Mouse (Mus musculus): ENCODE results near the gene Foxp1. TPM values are rescaled to one million over a fixed set of nuclear protein-coding genes. Genes with fewer than 3 reads are reported as not detected.

The Foxp1 gene
- polyA plus RNA-seq, 1 experiment from 2014 or later = 36.4 TPM

DNA sequence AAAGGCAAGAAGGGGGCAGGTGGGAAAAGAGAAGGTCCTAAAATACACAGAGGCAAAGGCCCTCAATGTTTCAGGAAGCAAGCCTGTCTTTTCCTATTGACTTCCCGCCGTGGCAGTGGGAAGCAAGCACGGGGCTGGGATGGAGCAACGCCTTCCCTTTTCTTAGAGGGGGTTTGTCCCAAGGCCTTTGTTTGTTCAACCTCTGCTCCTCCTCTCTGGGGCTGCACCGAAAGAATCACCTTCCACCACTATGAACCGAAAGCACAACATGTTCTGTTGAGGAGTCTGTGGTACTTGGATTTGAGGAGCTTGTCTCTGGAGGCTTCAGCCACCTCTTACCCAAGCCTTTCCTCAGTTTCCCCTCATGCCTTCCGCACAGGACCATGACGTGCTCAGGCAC, 355.5 kb downstream of the Foxp1 start:
- WGBS = 56% methylated on average over 8 of the region's 8 CpGs

DNA sequence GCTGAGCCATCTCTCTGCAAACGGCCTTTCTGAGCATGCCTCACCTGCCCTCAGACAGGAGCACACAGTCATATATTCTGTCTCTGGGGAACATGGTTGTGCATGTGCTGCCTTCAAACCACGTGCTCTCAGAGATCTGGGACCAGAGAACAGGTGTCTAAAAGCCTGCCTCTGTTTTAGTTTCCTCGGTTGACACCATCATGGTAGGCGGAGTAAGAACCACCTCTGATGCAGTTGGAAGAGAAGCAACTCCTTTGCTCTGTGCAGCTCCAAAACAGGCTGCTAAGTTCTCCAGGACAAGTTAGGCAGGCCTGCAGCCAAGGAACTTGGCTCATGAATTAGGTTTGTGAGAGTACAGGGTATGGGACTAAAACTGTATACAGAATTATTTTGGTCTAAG, 356.4 kb downstream of the Foxp1 start:
- Histone ChIP-seq H3K4me3 (ENCODE audit: low read length) (no peak overlapping the region), H3K27me3 (ENCODE audit: insufficient read depth, low read length) (no peaks in the 10 kb centered on the region), H3K36me3 (ENCODE audit: insufficient read depth, low read length) (no peaks in the 10 kb centered on the region), H3K9ac (replicated peaks; ENCODE audit: low read length) (no peak overlapping the region), H3K4me2 (replicated peaks; ENCODE audit: low read depth, low read length) (no peak overlapping the region), H3K9me3 (ENCODE audit: low read length) (no peaks in the 10 kb centered on the region), H3K27ac (ENCODE audit: low read length) (no peak overlapping the region), H3K4me1 (ENCODE audit: insufficient read depth, low read length) (peaks cover 3% of the 10 kb centered on the region; the same call in 1 of the 2 replicates)
- 86% methylated on average over 4 of the region's 4 CpGs for WGBS
- no peak for ATAC-seq (ENCODE audit: low FRiP score, low TSS enrichment)

More for the DNA sequence above, 355.5 kb downstream of the Foxp1 start:
- H3K4me2 ChIP-seq (replicated peaks; ENCODE audit: low read depth, low read length) = no peak overlapping the region
- peaks cover 5% of the 10 kb centered on the region for H3K4me1 ChIP-seq (ENCODE audit: insufficient read depth, low read length)
- H3K27ac ChIP-seq (ENCODE audit: low read length) = no peak overlapping the region
- no peaks in the 10 kb centered on the region for H3K9me3 ChIP-seq (ENCODE audit: low read length)
- no peak overlapping the region for H3K9ac ChIP-seq (replicated peaks; ENCODE audit: low read length)
- no peak for ATAC-seq (ENCODE audit: low FRiP score, low TSS enrichment)
- H3K36me3 ChIP-seq (ENCODE audit: insufficient read depth, low read length) = no peaks in the 10 kb centered on the region
- no peak overlapping the region for H3K4me3 ChIP-seq (ENCODE audit: low read length)
- H3K27me3 ChIP-seq (ENCODE audit: insufficient read depth, low read length) = no peaks in the 10 kb centered on the region

DNA sequence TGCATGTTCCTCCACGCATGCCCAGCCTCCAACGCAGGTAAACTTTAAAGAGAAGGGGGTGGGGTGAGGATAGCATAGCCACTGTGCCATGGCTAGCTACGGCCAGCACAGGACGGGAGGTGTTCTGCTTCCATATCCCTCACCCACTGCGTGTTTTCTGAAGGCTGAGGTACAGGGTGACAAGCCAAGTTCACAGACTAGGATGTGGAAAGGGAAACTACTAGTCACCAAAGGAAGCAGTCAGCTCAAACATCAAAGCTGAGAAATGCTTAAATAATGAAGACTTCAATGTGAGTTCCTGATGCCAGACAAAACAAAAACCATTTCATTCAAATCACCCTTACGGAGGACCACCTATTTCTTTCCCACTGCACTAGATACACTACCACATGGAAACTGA, 357.8 kb downstream of the Foxp1 start:
- WGBS = 79% methylated on average over 6 of the region's 6 CpGs
- Histone ChIP-seq H3K27me3 (ENCODE audit: insufficient read depth, low read length) (no peaks in the 10 kb centered on the region), H3K27ac (ENCODE audit: low read length) (no peak overlapping the region), H3K4me2 (replicated peaks; ENCODE audit: low read depth, low read length) (no peak overlapping the region), H3K4me1 (ENCODE audit: insufficient read depth, low read length) (peaks cover 11% of the 10 kb centered on the region), H3K9me3 (ENCODE audit: low read length) (no peaks in the 10 kb centered on the region), H3K36me3 (ENCODE audit: insufficient read depth, low read length) (no peaks in the 10 kb centered on the region), H3K4me3 (ENCODE audit: low read length) (no peak overlapping the region), H3K9ac (replicated peaks; ENCODE audit: low read length) (no peak overlapping the region)
- ATAC-seq (ENCODE audit: low FRiP score, low TSS enrichment) = no peak

DNA sequence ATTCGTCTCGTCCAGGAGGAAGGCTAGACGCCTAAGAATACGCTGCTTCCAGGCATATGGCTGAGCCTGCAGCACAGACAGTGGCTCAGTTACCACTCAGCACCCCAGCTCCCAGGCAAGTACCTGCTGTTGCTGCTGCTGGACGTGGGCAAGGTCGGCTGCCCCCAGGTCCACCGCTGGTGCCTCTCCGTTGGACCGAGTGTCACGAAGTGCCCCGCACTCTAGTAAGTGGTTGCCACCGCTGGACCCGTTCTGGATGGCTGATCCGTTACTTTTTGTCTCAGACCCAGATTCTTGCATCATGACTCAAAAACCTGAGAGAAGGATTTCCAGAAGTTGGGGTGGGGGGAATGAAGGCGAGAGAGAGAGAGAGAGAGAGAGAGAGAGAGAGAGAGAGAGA, 359.8 kb downstream of the Foxp1 start:
- Histone ChIP-seq H3K4me1 (ENCODE audit: insufficient read depth, low read length) (peaks cover 19% of the 10 kb centered on the region), H3K9me3 (ENCODE audit: low read length) (no peaks in the 10 kb centered on the region), H3K9ac (replicated peaks; ENCODE audit: low read length) (no peak overlapping the region), H3K4me2 (replicated peaks; ENCODE audit: low read depth, low read length) (no peak overlapping the region), H3K27me3 (ENCODE audit: insufficient read depth, low read length) (no peaks in the 10 kb centered on the region), H3K36me3 (ENCODE audit: insufficient read depth, low read length) (no peaks in the 10 kb centered on the region), H3K27ac (ENCODE audit: low read length) (no peak overlapping the region), H3K4me3 (ENCODE audit: low read length) (no peak overlapping the region)
- no peak for ATAC-seq (ENCODE audit: low FRiP score, low TSS enrichment)
- WGBS = 66% methylated on average over 15 of the region's 15 CpGs

DNA sequence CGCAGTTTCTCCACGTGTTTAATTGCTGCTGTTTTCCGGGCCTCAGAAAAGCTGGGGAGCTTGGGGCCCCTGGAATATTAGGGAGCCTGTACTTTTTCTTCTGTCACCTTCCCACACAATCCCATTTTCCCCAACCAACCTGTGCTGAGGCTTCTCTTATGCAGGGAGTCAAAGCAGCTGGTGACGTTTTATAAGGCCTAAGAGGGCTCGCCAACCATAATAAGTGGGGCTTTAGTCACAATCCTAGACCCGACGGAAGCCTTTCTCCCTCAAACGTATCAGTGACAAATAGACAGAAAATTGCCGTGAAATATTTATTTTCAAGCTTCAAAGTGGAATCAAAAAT, 362.2 kb downstream of the Foxp1 start:
- peak overlapping the region; percentile 35 for H3K4me2 ChIP-seq (replicated peaks; ENCODE audit: low read depth, low read length)
- WGBS = 26% methylated on average over 9 of the region's 9 CpGs

DNA sequence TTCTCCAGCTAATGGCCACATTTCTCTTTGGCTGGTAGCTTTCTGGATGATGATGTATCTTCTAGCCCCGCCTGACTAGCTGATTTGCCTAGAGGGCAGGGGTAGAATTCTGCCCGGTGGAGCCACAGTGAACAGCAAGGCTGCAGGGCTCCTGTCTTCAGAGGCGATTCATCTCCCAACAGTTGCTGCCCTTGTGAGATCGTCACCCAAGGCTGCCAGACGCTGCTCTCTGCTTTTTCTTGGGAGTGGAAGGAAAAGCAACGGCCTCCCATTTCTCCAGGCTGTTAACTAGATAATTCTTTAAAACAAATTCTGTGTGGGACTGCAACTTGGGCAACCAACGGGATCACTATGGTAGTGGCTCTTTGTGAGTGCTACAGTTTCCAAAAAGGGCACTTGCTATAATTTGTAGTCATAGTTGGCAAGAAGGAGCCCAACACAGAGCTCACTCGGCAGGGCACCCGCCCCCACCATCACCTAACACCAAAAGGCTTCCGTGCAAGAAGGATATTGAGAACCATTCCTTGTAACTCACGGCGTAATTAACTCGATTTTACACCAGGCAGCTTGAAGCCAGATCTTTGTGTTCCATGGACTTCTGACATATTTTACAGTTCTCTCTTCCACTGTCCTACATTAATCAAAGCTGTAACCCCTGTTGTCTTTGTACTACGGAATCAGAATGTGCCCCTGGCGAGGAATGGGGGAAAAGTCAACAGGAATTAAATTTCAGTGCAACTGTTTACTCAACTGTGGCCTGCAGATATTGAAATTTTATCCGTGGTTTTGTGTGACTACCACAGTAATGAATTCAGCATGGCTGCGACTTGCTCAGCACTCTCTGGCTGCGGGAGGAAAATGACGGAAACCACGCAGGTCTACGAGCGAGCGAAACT, 362.8 kb downstream of the Foxp1 start:
- Histone ChIP-seq H3K36me3 (ENCODE audit: insufficient read depth, low read length) (no peaks in the 10 kb centered on the region), H3K27ac (ENCODE audit: low read length) (peak overlapping the region; percentile 72), H3K9me3 (ENCODE audit: low read length) (no peaks in the 10 kb centered on the region), H3K27me3 (ENCODE audit: insufficient read depth, low read length) (no peaks in the 10 kb centered on the region), H3K4me1 (ENCODE audit: insufficient read depth, low read length) (peaks cover 19% of the 10 kb centered on the region), H3K9ac (replicated peaks; ENCODE audit: low read length) (0 out of 2 replicates have a peak overlapping the region, but pooled peaks have one; percentile 15), H3K4me2 (replicated peaks; ENCODE audit: low read depth, low read length) (peak overlapping the region; percentile 35), H3K4me3 (ENCODE audit: low read length) (peak overlapping the region; percentile 10; the same call in 1 of the 2 replicates)
- ATAC-seq (ENCODE audit: low FRiP score, low TSS enrichment) = peak; percentile 81
- 24% methylated on average over 23 of the region's 23 CpGs for WGBS

More for the DNA sequence above, 362.2 kb downstream of the Foxp1 start:
- Histone ChIP-seq H3K36me3 (ENCODE audit: insufficient read depth, low read length) (no peaks in the 10 kb centered on the region), H3K4me3 (ENCODE audit: low read length) (peak overlapping the region; percentile 10; the same call in 1 of the 2 replicates), H3K4me1 (ENCODE audit: insufficient read depth, low read length) (peaks cover 19% of the 10 kb centered on the region), H3K9ac (replicated peaks; ENCODE audit: low read length) (0 out of 2 replicates have a peak overlapping the region, but pooled peaks have one; percentile 14), H3K9me3 (ENCODE audit: low read length) (no peaks in the 10 kb centered on the region), H3K27ac (ENCODE audit: low read length) (peak overlapping the region; percentile 72), H3K27me3 (ENCODE audit: insufficient read depth, low read length) (no peaks in the 10 kb centered on the region)
- 0 out of 2 replicates have a peak, but pooled peaks have one; percentile 29 for ATAC-seq (ENCODE audit: low FRiP score, low TSS enrichment)

DNA sequence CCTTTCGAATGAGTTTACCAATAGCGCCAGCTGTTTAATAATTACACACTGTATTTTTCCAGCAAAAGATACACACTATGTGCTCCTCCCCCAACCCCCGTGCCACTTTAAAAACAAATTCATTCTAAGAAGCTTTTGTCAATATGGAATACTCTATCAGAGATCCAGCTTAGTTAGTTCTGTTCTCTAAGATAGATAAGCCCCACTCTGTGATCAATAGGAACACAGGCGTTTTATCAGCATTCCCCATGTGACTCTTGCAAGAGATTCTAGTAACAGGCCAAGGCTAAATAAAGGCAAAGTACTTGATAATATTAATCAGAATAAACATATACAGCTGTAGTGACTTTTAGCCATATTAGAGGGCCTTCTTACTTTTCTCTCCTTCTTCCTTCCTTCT, 368.8 kb downstream of the Foxp1 start:
- Histone ChIP-seq H3K4me1 (ENCODE audit: insufficient read depth, low read length) (no peaks in the 10 kb centered on the region), H3K9me3 (ENCODE audit: low read length) (no peaks in the 10 kb centered on the region), H3K27ac (ENCODE audit: low read length) (no peak overlapping the region), H3K36me3 (ENCODE audit: insufficient read depth, low read length) (no peaks in the 10 kb centered on the region), H3K4me2 (replicated peaks; ENCODE audit: low read depth, low read length) (no peak overlapping the region), H3K27me3 (ENCODE audit: insufficient read depth, low read length) (no peaks in the 10 kb centered on the region), H3K4me3 (ENCODE audit: low read length) (no peak overlapping the region), H3K9ac (replicated peaks; ENCODE audit: low read length) (no peak overlapping the region)
- WGBS = 80% methylated on average over 4 of the region's 4 CpGs
- no peak for ATAC-seq (ENCODE audit: low FRiP score, low TSS enrichment)

DNA sequence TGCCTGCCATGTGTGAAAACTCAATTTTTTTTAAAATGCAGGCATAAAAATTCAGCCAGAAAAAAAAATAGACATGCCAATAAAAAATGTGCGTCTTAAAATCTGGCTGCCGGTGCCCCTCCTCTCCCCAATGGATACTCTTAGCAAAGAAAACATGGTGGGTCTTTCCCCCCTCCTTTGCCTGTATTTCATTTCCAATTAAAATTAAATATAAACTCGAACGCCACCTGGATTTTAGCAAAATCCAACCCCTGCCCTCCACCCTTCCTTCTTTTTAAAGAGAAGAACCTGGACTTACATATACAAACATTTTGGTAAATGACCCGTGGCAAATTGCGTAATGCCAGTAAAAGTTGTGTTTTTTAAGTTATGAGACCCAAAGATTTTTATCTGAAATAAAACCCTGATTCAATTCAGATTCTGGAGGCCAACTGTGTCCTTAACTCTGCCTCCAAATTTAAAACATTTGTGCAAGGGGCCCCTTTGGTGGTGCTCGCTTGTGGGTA, 376.1 kb downstream of the Foxp1 start:
- no peak overlapping the region for H3K4me3 ChIP-seq (ENCODE audit: low read length)
- peaks cover 2% of the 10 kb centered on the region; the same call in 1 of the 2 replicates for H3K4me1 ChIP-seq (ENCODE audit: insufficient read depth, low read length)
- H3K9me3 ChIP-seq (ENCODE audit: low read length) = no peaks in the 10 kb centered on the region
- no peaks in the 10 kb centered on the region for H3K36me3 ChIP-seq (ENCODE audit: insufficient read depth, low read length)
- H3K4me2 ChIP-seq (replicated peaks; ENCODE audit: low read depth, low read length) = no peak overlapping the region
- no peak overlapping the region for H3K9ac ChIP-seq (replicated peaks; ENCODE audit: low read length)
- H3K27me3 ChIP-seq (ENCODE audit: insufficient read depth, low read length) = no peaks in the 10 kb centered on the region
- WGBS = 50% methylated on average over 7 of the region's 7 CpGs
- ATAC-seq (ENCODE audit: low FRiP score, low TSS enrichment) = no peak
- no peak overlapping the region for H3K27ac ChIP-seq (ENCODE audit: low read length)

DNA sequence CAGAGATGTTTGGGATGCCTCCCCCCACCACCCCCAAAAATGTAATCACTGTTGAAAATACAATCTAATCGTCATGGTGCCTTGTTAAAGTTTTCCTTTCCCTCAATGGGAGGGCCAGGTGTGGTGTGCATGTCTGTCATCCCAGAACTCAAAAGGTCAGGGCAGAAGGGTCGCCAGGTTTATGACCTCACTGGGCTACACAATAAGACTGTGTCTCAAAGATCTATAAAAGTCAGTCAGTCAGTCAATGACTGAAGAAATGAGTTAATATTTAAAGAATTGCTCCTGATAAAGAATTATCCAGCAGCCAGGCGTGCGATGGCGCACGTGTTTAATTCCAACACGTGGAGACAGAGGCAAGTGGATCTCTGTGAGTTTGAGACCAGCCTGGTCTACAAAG, 377.5 kb downstream of the Foxp1 start:
- H3K27me3 ChIP-seq (ENCODE audit: insufficient read depth, low read length) = no peaks in the 10 kb centered on the region
- H3K9me3 ChIP-seq (ENCODE audit: low read length) = no peaks in the 10 kb centered on the region
- H3K9ac ChIP-seq (replicated peaks; ENCODE audit: low read length) = no peak overlapping the region
- no peak overlapping the region for H3K4me3 ChIP-seq (ENCODE audit: low read length)
- peaks cover 2% of the 10 kb centered on the region; the same call in 1 of the 2 replicates for H3K4me1 ChIP-seq (ENCODE audit: insufficient read depth, low read length)
- H3K4me2 ChIP-seq (replicated peaks; ENCODE audit: low read depth, low read length) = no peak overlapping the region
- 71% methylated on average over 7 of the region's 7 CpGs for WGBS
- H3K27ac ChIP-seq (ENCODE audit: low read length) = no peak overlapping the region
- H3K36me3 ChIP-seq (ENCODE audit: insufficient read depth, low read length) = no peaks in the 10 kb centered on the region
- no peak for ATAC-seq (ENCODE audit: low FRiP score, low TSS enrichment)

DNA sequence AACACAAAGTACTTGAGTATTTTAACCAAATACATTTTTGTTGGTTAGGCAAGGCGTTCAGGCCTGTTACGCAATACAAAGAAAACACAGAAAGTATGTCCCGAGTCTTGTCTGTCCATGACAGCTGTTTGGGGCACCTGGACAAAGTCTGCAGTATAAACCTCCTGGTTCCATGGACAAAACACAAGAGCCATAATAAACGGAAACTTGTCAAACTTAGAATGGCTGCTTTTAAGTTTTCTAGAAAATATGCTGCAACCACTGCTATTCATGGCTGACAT, 378.8 kb downstream of the Foxp1 start:
- no peaks in the 10 kb centered on the region for H3K36me3 ChIP-seq (ENCODE audit: insufficient read depth, low read length)
- ATAC-seq (ENCODE audit: low FRiP score, low TSS enrichment) = no peak
- no peak overlapping the region for H3K9ac ChIP-seq (replicated peaks; ENCODE audit: low read length)

More for the DNA sequence above, 378.8 kb downstream of the Foxp1 start:
- H3K27ac ChIP-seq (ENCODE audit: low read length) = no peak overlapping the region
- H3K9me3 ChIP-seq (ENCODE audit: low read length) = no peaks in the 10 kb centered on the region
- no peak overlapping the region for H3K4me2 ChIP-seq (replicated peaks; ENCODE audit: low read depth, low read length)
- H3K4me3 ChIP-seq (ENCODE audit: low read length) = no peak overlapping the region
- no peaks in the 10 kb centered on the region for H3K27me3 ChIP-seq (ENCODE audit: insufficient read depth, low read length)
- WGBS = 74% methylated on average over 4 of the region's 4 CpGs
- peaks cover 2% of the 10 kb centered on the region; the same call in 1 of the 2 replicates for H3K4me1 ChIP-seq (ENCODE audit: insufficient read depth, low read length)

All from kidney, embryonic 16.5 days (tissue).